Mouse (Mus musculus): ENCODE results near the gene Med15.
A peak's percentile ranks its signal among the peaks of the same experiment; 100 is the strongest.
"Not testable (repeated sequence)": the region's sequence is repeated elsewhere in the genome, so short reads cannot be mapped to it uniquely, and the experiment has no call there.

Gene Med15

GRCm38 (mm10) chr16:17617922-17618565, 114.6 kb downstream of the Med15 start:
- DNase-seq (ENCODE audit: extremely low spot score, low spot score): peak; percentile 52

DNA sequence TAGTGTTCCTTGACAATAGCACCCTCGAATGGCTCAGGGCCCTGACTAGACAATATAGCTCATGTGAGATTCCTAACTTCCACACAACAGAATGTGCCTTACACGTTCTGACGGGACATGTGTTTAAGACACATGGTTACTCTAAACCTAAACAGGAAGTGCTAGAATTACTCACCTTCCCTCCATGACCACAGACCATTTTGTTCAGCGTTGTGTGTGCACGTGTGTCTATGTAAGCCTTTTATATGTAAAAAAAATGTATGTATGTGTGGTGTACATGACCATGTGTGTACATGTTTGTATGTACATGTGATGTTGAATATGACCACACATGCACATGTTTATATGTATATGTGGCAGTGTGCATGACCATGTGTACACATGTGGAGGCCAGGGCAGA, 116.5 kb downstream of the Med15 start:
- DNase-seq (ENCODE audit: extremely low spot score, low spot score): no peak

GRCm38 (mm10) chr16:17614740-17615139, 118.0 kb downstream of the Med15 start:
- DNase-seq (ENCODE audit: extremely low spot score, low spot score): not testable (repeated sequence)

GRCm38 (mm10) chr16:17611383-17611782, 121.3 kb downstream of the Med15 start:
- DNase-seq (ENCODE audit: extremely low spot score, low spot score): no peak

DNA sequence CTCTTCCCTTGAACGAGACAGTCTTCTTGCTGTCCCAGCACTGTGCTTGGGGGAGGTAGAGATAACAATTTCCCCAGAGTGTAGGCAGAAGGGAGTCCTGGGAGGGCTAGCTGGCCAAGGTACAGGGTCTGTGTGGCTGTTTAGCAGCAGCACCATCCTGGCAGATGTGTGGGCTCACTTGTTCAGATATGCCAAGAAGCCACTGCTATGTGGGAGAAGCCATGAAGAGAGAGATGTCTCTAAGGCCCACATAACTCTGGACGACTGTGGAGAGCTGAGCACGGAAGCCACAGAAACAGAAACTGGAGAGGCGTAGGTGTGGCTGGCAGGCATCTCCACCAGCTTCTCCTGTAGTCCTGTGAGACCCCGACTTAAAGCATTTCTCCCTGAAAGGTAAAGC, 127.0 kb downstream of the Med15 start:
- no peak for DNase-seq (ENCODE audit: extremely low spot score, low spot score)

- DNase-seq (ENCODE audit: extremely low spot score, low spot score): no peak
Measured at GRCm38 (mm10) chr16:17604941-17605340, 127.8 kb downstream of the Med15 start.
